Mouse (Mus musculus): ENCODE data around the gene Slc27a3.

DNA sequence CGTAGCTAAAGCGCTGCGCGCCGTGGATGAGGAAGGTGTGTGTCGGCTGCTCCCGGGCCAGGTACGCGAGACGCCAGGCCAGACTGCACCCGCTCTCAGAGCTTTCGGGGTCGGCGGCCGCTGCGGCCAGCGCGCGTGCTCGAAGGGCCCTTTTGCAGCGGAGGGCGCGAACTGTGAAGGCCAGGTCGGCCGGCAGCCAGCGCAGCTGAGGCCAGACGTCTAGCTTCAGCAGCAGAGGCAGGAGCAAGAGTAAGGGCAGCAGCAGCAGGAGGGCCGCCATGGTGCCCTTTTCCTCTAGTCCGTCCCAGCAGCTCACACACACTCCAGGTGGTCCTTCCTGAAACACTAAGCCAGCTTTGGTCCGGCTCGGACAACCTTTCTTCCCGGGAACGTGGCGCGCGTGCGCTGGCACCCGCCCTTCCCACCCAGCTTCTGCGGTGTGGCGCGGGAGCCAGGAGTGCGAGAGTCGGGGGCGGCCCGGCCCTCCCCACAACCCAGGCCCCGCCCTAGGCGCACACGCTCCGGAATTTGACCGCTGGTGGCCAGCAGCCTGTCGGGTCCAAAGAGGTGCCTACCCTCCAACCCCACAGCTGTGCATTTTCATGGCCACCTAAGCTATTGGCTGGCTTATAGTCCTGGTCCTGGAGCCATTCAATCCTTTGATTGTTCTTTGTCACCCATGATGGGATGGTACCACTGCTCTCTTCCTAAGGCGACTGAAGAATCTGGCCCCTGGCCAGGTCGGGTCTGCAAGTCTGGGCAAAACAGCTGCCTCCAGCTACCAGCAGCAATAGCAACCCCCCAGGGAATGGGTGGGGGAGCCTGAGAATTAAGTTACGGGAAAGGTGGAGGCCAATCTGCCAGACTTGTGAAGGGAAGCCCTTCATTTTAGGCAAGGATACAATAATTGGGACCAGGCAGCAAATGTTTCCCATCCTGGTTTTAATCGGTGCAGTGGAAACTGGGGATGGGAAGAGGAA lies at the start of gene Slc27a3:
- no peak for TF ChIP-seq POLR2A (IDR thresholded peaks at IDR 0.05; ENCODE audit: borderline replicate concordance, control insufficient read depth, low read depth, low read length)
- TF ChIP-seq CTCF (IDR thresholded peaks at IDR 0.05; ENCODE audit: control insufficient read depth, insufficient read depth, low read length): no peak

Measured in bone marrow, adult 2 months (tissue).